Mouse (Mus musculus) macrophage (primary cell): ENCODE data around the gene Srebf2. TPM values are rescaled to one million over a fixed set of nuclear protein-coding genes. Genes with fewer than 3 reads are reported as not detected.

ENCODE experiments used
- H3K27ac ChIP-seq: fragments of 350-480 bp; formaldehyde crosslinking; 2 replicates; pipeline ENCODE4 v1.9.0; 2021
- H3K36me3 ChIP-seq: fragments of 350-480 bp; formaldehyde crosslinking; 2 replicates; pipeline ENCODE4 v1.9.0; 2021; ENCODE audit errors: inconsistent target
- H3K4me3 ChIP-seq: fragments of 350-480 bp; formaldehyde crosslinking; 2 replicates; pipeline ENCODE4 v1.9.0; 2021; ENCODE audit errors: inconsistent target
- H3K79me2 ChIP-seq: fragments of 350-480 bp; formaldehyde crosslinking; 2 replicates; pipeline ENCODE4 v1.9.0; 2021; ENCODE audit errors: inconsistent target
- WGBS: methylation state at CpG from one replicate; pipeline ENCODE4 v1.1.7; 2026; ENCODE audit warnings: inconsistent platforms; ENCODE audit not compliant: missing documents; 5-methylcytosine and 5-hydroxymethylcytosine counted together
- polyA plus RNA-seq: library from polyadenylated mRNA; stranded (reverse); fragments of 250-400 nt; gene quantifications from 3 replicates; pipeline ENCODE4 v1.2.4, GENCODE M21; 2018; ENCODE audit warnings: inconsistent platforms

The Srebf2 gene
- polyA plus RNA-seq, 1 experiment from 2014 or later: 41.2 TPM

DNA sequence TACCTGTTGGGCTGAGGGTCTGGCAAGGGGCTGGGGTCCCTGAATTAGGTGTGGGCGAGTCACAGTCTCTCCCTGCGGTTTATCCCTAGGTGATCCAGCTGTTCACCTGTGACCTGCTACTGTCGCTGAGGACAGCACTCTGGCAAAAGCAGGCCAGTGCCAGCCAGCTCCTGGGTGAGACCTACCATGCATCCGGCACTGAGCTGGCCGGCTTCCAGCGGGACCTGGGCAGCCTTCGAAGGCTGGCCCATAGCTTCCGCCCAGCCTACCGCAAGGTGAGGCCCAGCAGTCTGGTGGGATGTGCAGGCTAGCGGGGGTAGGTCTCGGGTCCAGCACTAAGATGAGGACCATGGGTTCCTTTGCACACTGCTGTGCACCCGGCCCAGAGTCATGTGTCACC lies 52.6 kb downstream of the Srebf2 start:
- Histone ChIP-seq H3K36me3 (peaks cover 50% of the 10 kb centered on the region), H3K27ac (no peak overlapping the region), H3K4me3 (no peak overlapping the region), H3K79me2 (no peaks in the 10 kb centered on the region)
- WGBS: 72% methylated on average over 9 of the region's 12 CpGs

DNA sequence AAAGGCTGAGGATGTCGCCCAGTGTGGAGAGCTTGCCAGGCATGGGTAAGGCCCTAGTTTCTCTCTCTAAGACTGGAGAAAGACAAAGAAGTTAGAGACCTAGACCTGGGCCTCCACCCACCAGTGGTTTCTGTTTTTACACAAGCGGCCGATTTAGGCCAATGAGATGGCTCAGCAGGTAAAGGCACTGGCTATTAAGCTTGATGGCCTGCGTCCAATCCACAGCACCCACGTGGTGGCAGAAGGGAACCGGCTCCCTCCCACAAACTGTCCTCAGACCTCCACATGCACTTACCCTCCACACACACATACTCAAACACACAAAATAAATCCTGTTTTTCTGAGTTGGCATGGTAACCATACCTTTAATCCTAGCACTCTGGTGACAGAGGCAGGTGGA lies 55.1 kb downstream of the Srebf2 start:
- Histone ChIP-seq H3K79me2 (no peaks in the 10 kb centered on the region), H3K36me3 (peaks cover 63% of the 10 kb centered on the region), H3K27ac (no peak overlapping the region), H3K4me3 (no peak overlapping the region)
- 62% methylated on average over 6 of the region's 6 CpGs for WGBS

DNA sequence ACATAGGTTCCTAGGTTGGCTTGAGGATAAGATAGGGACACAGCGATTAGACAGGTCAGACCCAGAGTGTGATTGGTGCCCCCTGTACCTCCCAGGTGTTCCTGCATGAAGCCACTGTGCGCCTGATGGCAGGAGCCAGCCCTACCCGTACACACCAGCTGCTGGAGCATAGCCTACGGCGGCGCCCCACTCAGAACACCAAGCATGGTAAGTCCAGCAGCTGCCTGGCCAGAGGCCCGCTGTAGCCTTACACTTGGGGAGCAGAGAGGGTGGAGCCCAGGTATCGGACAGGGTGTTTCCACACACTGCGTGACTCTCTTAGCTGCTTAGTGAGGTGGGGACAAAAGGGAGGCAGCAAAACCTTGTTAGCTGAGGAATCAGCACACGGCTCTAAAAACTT lies 56.1 kb downstream of the Srebf2 start:
- no peak overlapping the region for H3K27ac ChIP-seq
- H3K36me3 ChIP-seq: peaks cover 63% of the 10 kb centered on the region
- no peaks in the 10 kb centered on the region for H3K79me2 ChIP-seq
- H3K4me3 ChIP-seq: no peak overlapping the region
- WGBS: 98% methylated on average over 10 of the region's 10 CpGs

DNA sequence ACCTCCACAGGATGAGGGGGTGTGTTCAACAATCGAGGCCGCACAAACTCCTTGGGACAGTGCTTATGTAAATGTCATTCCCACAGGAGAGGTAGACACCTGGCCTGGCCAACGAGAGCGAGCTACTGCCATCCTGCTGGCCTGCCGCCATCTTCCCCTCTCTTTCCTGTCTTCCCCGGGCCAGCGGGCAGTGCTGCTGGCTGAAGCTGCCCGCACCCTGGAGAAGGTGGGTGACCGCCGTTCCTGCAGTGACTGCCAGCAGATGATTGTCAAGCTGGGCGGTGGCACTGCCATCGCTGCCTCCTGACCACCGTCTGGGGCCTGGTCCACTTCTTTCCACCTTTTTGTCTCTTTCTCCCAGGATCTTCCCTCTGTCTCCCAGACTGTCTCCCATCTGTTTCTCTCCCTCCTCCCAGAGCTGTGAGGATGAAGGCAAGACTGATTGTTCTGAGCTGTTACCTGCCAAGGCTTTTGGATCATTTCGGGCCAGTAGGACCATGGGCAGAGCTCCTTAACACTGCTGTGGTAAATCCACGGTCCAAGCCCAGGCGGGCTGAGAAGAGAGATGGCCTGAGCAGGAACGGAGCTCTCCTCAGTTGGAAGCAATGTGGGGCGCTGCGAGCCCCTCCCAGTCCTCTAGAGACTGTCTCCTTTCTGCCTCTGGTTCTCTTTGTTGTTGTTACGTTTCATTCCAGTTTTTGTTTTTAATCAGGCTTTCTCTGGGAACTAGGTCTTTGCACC lies 56.8 kb downstream of the Srebf2 start:
- 95% methylated on average over 20 of the region's 20 CpGs for WGBS
- H3K4me3 ChIP-seq: no peak overlapping the region
- no peaks in the 10 kb centered on the region for H3K79me2 ChIP-seq
- H3K36me3 ChIP-seq: peaks cover 63% of the 10 kb centered on the region
- no peak overlapping the region for H3K27ac ChIP-seq

GRCm38 (mm10) chr15:82204680-82205371 lies 57.8 kb downstream of the Srebf2 start:
- no peaks in the 10 kb centered on the region for H3K79me2 ChIP-seq
- 80% methylated on average over 10 of the region's 10 CpGs for WGBS
- no peak overlapping the region for H3K27ac ChIP-seq
- H3K4me3 ChIP-seq: no peak overlapping the region
- H3K36me3 ChIP-seq: peaks cover 63% of the 10 kb centered on the region

DNA sequence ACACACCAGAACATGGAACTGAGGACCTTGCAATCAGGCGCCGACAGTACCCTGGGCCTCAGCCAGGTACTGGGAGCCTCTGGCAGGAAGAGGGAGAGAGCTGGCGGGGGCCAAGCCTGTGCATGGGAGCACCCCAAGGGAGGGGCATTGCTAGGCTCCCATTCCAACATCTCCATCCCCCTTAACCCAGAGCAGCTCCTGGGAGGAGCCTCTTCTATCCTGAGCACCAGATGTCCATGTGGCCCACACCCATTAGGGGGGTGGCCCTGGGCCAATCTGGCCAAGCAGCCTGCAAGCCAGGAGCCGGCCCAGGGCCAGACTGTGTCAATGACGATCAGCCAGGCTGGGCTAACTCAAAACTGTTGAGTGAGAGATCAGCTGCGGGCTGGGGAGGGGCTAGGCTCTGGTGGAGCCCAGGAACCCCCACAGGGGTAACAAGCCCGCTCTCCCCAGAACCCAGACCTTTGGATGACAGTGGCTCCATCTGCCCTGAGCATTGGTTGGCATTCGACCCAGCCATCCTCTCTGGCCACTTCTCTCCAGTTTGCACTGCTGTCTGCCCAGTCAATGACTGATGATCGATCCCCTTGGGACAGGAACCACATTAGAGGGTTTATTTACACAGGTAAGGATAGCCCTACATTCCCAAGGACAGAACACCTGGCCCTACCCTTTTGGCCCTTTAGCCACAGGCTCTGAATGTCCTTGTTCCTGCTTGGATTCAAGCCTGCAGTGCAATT lies 59.6 kb downstream of the Srebf2 start:
- Histone ChIP-seq H3K4me3 (no peak overlapping the region), H3K36me3 (peaks cover 52% of the 10 kb centered on the region), H3K79me2 (no peaks in the 10 kb centered on the region), H3K27ac (no peak overlapping the region)
- WGBS: 87% methylated on average over 8 of the region's 9 CpGs

- Histone ChIP-seq H3K36me3 (peaks cover 46% of the 10 kb centered on the region), H3K79me2 (no peaks in the 10 kb centered on the region), H3K4me3 (no peak overlapping the region), H3K27ac (no peak overlapping the region)
- WGBS: 92% methylated on average over 22 of the region's 34 CpGs
Measured at GRCm38 (mm10) chr15:82207105-82207459, 60.1 kb downstream of the Srebf2 start.

DNA sequence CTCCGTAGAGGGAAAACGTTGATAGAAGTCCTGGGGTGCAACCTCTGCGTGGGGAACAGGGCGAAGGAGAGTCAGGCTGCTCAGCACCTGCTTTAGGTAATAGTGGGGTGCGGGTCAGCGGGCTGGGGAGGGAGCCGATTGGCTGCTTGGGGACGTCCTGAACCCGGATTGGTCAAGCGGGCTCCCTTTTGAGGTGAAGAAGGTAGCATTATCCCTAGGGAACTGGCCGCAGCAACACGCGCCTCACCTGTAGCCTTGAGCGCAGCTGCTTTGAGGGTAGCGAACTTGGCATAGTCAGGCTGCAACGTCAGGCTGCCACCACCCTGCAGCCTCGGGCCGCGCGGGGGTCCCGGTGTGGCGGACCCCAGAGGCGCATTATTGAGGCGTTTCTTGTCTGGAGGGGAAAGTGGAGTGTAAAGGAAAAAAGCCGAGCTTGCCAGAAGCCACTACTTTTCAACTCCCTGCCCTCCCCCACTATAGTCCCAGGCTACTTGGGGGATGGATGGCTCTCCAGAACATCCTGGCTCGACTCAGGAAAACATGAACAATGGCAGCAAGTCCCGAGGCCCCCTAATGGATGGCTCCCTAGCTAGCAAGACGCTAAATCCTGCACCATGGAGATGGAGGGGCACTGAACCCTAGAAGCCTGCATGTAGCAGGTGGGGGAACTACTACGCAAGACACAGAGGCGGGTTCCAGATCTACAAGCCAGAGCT lies 60.7 kb downstream of the Srebf2 start:
- 94% methylated on average over 28 of the region's 30 CpGs for WGBS
- Histone ChIP-seq H3K4me3 (no peak overlapping the region), H3K36me3 (peaks cover 41% of the 10 kb centered on the region), H3K27ac (no peak overlapping the region), H3K79me2 (no peaks in the 10 kb centered on the region)

DNA sequence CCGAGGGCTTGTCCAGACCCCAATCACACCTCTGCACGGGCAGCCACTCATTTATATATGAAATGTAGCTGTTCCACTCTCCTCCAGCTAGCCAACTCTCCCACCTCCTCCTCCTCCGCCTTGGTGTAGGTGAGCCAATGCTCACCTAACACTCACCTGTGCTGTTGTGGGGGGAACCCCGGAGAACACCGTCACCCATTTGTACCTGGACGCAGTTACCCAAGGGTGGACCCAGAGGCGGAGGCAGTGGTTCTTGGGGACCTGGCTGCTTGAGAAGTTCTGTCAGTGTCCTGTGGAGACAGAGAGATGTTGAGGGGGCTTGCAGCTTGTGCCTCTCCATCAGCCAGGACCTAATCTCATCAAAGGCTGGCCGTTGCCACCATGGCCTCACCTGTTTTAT lies 61.3 kb downstream of the Srebf2 start:
- 92% methylated on average over 8 of the region's 8 CpGs for WGBS
- H3K4me3 ChIP-seq: no peak overlapping the region
- no peaks in the 10 kb centered on the region for H3K79me2 ChIP-seq
- H3K36me3 ChIP-seq: peaks cover 35% of the 10 kb centered on the region
- H3K27ac ChIP-seq: no peak overlapping the region

DNA sequence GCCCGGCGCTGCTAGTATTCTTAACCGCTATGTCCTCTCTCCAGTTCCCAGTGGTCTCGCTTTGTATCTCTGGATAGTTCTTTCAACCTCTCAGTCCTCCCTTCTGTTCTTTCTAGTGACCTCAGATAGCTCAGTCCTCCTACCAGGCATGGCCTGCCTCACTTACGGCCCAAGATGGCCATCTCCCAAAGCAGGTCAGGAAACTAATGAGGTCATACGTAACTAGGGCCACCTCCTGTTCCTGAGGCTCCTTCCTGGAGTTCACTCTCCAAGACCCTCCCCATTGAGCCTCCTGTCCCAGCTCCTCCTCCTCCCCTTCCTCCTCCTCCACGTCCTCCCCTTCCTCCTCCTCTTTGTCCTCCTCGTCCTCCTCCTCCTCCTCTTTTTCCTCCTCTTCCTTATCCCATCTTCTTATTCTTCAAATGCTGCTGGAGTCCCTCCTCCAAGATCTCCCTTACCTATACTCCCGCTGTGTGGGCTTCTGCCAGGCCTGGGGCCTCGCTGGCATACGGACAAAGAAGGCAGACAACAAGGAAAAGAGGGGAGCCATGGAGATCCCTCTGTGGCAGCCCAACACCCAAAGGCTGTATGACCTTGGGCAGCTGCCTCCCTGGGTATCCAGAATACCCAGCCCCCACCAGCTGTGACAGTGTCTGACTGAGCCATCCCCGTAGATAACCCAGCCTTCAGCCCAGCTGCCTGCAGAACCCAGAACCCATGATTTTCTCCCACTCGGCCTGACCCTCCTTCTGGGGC lies 62.5 kb downstream of the Srebf2 start:
- Histone ChIP-seq H3K36me3 (peaks cover 24% of the 10 kb centered on the region), H3K4me3 (no peak overlapping the region), H3K79me2 (no peaks in the 10 kb centered on the region), H3K27ac (no peak overlapping the region)
- WGBS: 91% methylated on average over 12 of the region's 13 CpGs

GRCm38 (mm10) chr15:82210801-82211200 lies 63.8 kb downstream of the Srebf2 start:
- 67% methylated on average over 1 of the region's 1 CpGs for WGBS
- Histone ChIP-seq H3K36me3 (peaks cover 11% of the 10 kb centered on the region), H3K27ac (no peak overlapping the region)

DNA sequence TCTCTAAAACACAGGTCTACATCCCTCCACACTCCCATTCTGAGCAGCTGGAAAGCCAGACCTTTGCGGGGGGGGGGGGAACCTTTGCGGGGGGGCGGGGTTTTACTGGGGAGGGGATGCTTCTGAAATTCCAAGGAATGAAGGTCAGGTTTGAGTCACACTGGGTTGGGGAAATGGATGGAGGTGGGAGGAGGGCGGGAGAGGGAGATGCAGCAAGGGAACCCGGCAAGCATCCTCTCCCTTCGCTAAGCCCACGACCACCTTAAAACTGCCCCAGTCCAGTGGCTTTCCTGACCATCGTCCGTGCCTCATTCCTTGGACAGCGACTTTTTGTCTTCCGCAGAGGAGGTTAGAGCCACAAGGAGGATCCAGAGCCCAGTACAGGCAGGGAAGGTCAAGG lies 64.3 kb downstream of the Srebf2 start:
- Histone ChIP-seq H3K36me3 (peaks cover 6% of the 10 kb centered on the region; the same call in 1 of the 2 replicates), H3K79me2 (no peaks in the 10 kb centered on the region), H3K4me3 (no peak overlapping the region), H3K27ac (no peak overlapping the region)
- WGBS: 6% methylated on average over 11 of the region's 11 CpGs

More at GRCm38 (mm10) chr15:82210801-82211200, 63.8 kb downstream of the Srebf2 start:
- Histone ChIP-seq H3K4me3 (no peak overlapping the region), H3K79me2 (no peaks in the 10 kb centered on the region)

DNA sequence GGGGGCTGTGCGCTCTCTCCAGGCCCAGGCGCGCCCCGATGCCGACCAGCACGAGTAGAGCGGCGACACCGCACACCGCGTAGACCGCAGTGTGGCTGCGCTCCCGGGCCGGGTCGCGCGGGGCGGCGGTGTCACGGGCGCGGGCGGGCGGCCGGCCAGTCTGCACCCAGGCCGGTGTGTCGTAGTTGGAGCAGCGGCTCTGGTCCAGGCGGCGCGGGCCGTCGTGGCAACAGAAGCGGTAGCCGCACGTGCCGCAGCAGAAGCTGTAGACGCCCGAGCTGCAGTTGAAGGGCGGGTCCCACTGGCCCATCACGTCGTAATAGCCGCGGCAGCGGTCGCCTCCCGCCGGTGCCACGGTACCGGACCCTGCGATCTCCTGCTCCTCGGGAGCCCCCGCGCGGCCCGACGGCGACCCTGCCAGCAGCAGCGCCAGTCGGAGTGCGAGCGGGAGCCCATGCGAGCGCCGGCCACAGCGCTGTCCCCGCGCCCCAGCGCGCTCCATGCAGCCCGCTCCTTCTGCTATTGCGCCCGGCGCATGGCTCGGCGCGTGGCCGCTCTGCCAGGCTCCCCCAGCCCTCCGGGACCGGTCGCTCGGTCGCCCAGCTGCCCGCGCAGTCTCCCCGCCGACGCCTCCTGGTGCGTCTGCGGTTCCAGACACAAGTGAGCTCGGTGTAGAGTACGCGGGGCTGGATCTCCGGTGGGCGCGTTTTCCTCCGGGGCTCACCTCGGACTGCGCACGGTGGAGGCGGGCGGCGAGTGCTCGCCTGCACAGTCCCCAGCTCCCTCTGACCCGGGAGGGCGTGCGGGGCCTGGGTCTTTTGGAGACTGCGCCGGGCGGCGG lies 65.2 kb downstream of the Srebf2 start:
- under 1% methylated on average over 104 of the region's 112 CpGs for WGBS
- Histone ChIP-seq H3K27ac (no peak overlapping the region), H3K79me2 (no peaks in the 10 kb centered on the region), H3K36me3 (no peaks in the 10 kb centered on the region), H3K4me3 (no peak overlapping the region)
